Mouse (Mus musculus): ENCODE measurements around the gene Msantd2. TPM values are rescaled to one million over a fixed set of nuclear protein-coding genes. Genes with fewer than 3 reads are reported as not detected.

Gene Msantd2
- polyA plus RNA-seq (2012): 17.6 TPM in 2 replicates

DNA sequence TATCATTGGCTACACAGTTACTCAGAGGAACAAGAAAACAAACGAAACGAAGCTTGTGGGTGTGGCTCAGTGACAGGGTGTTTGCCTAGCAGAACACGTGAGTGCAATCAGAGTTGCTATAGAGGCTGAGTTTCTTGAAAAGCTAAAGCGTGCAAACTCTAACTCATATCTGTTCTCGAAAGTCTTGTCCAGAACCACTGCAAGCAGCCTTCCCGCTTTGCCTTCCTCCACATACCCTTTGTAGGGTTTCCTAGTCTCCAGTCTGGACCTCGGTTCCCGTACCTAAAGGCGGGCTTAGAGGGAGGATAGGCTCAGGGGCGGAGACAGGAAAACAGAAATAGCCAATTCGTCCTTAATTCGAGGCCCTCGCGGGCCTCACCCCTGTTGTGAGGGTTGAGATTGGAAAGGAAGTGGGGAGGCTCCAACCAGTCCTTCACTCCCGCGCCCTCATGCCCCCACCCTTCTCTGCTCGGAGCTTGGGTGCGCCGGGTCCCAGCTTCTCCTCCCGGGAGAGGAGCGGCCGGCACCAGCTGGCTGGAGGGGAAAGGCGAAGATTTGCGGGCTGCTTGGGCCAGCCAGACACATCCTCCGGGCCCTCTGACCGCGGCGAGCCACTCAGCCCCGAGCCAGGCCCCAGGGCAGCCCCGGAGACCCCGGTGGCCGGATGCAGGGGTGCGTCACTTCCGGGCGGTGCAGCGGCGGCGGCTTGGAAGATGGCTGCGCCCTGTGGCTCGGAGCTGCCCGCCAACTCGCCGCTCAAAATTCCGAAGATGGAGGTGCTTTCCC is at the start of gene Msantd2:
Msantd2 (plus strand) TSS at position 709 of the 786 bp plus-strand sequence.

DNA sequence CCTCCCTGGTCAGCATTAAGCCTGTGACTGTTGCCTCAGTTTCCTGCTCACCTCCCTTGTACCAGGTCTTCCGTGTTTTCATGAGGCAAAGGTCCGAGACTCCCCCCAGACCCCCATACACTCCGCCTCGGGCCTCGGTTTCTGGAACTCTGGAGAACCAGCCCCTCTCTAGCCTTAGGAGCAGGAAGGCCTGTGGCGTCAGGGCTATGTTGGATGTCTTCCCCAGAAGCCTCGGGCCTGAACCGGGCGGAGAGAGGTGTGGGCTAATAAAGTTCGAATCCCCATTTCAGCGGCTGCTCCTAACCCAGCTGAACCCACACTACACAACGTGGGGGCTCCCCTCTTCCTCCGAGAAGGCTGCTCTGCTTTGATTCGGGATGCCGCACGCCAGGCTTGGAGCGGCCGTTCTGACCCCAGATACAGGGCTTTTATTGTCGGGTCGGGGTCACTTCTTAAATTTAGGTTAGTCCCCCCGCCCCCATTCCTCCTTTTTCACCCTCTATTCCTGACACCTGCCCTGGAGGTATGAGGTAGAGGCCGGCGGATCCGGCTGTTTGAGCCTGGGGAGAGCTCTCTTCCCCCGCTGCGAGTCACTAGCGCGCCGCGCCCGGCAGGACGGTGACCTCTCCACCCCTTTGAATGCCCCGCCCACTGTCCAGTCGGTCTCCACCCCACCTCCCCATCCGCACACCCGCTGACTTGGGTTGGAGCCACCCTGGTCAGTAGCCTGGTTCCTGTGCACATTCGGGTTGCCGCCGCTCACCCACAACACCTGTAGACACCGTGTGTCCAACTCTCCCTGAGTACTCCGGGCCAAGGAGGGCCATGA is 38.5 kb downstream of the Msantd2 start, which contains the start of gene Esam:
Esam (plus strand) TSS at position 683 of the 829 bp plus-strand sequence.

DNA sequence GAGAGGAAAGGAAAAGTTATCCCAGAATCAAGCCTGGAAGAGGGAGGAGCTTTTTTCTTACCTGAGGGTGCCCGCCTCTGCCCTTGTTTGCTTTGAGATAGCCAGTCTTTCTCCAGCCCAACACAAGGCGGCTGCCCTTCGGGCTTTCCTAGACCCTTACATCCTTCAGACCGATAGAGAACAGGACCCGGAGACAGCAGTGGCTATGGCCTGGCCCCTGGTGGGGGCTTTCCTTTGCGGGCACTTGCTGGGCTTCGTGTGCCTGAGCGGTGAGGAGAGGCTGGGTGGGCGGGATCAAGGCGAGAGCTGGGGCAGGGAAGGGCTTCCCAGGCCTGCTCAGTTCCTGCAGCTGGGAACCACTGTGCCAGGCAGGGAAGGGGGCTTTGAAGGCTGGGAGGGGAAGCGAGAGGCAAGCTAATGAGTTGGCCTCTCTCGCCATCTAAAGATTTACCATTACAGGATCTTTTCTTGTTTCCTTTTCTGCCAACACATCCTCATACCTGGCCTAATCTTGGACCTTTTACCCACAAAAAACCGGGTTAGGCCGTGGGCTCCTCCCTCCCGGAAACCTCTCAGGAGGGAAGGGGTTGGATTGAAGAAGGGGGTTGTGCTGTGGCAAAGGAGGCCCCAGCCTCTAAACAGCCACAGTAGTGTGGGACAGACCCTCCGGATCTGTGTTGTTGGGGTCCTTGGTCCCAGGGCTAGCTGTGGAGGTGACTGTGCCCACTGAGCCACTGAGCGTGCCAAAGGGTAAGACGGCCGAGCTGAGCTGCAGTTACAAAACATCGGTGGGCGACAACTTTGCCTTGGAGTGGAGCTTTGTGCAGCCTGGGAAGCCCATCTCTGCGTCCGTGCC is 50.3 kb downstream of the Msantd2 start, which contains the start of gene Vsig2:
Vsig2 (plus strand) TSS at position 86 of the 856 bp plus-strand sequence.

DNA sequence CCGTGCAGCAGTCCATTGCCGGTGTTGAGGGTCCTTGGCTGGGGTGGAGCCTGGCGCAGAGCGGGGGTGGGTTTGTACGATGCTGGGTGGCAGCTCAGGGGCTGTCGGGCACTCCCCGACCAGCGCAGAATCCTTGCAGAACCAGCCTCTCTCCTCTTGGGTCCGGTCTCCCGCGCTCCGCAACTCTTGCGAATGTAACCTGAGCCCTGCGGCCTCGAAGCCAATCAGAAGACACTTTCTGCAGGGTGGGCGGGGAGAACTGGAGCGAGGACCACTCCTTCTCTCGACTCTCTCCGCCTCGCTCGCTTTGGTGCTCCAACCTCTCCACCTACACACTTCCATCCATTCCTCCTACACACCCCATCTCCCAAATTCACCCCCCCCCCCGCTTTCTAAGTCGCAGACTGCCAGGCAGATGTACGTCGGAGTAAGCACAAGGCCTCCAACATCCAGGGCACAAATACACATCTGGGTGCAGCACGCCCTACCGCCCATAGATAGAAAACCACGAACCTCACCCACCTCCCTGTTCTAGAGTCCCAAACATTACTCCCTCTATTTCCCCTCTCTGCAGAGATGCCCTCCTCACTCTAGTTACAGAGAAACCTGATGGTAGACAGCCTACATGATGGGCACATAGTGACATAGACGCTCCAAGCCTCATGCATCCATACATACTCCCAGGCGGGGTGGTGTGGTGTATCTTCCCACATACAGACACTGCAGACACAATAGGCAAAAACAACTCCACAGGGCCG is 63.6 kb downstream of the Msantd2 start, which contains the start of gene Nrgn:
Nrgn (minus strand) TSS at position 369 of the 758 bp plus-strand sequence.

DNA sequence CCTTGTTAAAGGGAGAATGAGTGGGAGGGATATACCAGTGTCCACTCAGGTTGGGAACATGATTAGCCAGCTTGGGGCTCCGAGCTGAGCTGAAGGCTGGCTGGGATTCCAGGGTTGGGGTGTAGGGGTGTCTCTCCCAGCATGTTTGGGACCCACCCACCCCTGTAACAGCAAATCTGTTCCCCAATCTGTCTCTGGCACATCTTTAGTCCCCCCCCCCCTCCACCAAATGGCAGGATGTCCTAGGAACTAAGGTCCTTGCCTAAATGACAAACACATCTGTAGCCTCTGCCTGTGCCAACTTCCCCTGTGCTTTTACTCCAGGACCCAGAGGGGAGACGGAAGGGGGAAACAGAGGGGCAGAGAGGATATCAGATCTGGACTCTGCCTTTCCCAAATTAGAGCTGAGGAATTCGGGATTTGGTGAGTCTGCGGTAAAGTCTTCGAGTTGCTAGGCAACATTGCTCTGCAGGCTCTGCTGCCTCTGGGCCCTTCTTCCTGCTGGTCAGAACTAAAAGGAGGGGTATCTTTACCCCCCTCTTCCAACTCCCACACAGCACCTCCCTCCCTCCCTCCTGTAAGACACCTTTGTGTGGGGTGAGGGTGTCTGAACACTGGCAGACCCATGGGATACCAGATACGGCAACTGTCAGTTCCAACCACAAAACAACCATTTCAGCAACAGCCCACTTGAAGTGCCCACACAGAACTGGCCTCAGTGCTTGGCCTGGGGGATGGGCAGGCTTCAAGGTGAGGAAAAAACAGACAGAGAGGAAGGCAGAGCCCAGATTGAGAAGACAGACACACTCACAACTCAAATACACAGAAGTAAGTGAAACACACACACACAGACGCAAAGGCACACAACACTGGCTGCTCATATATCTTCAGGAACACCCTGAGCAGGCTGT is 66.0 kb downstream of the Msantd2 start, which contains the start of gene Siae:
Siae (plus strand) TSS at position 861 of the 911 bp plus-strand sequence.

Other genes with a start within 250 kb of the Msantd2 start
- gene Slc37a2, start 233.6 kb upstream of the Msantd2 start, polyA plus RNA-seq (2012): 0.04 and 0.12 TPM in 2 replicates
- 8.4 and 13.5 TPM in 2 replicates for gene Ccdc15, start 140.9 kb upstream of the Msantd2 start, polyA plus RNA-seq (2012)
- 0.03 TPM in 1 of 2 replicates, not detected in the other for gene Hepacam, start 122.0 kb upstream of the Msantd2 start, polyA plus RNA-seq (2012)
- gene Robo4, start 87.4 kb upstream of the Msantd2 start, polyA plus RNA-seq (2012): 1.9 and 3.5 TPM in 2 replicates
- gene Robo3, start 56.1 kb upstream of the Msantd2 start, polyA plus RNA-seq (2012): 37.2 and 53.8 TPM in 2 replicates
- 0.96 and 2.6 TPM in 2 replicates for gene Esam, start 38.8 kb downstream of the Msantd2 start, polyA plus RNA-seq (2012)
- 0.18 TPM in 1 of 2 replicates, not detected in the other for gene Vsig2, start 49.9 kb downstream of the Msantd2 start, polyA plus RNA-seq (2012)
- gene Nrgn, start 63.6 kb downstream of the Msantd2 start, polyA plus RNA-seq (2012): 199 and 354 TPM in 2 replicates
- 0.56 and 0.59 TPM in 2 replicates for gene Siae, start 66.4 kb downstream of the Msantd2 start, polyA plus RNA-seq (2012)
- 4.3 and 4.6 TPM in 2 replicates for gene Spa17, start 124.4 kb downstream of the Msantd2 start, polyA plus RNA-seq (2012)
- gene Tbrg1, start 168.0 kb downstream of the Msantd2 start, polyA plus RNA-seq (2012): 41.9 and 49.5 TPM in 2 replicates
- not detected in 2 replicates for gene Panx3, start 179.9 kb downstream of the Msantd2 start, polyA plus RNA-seq (2012)
- not detected in 2 replicates for gene Olfr160, start 226.9 kb downstream of the Msantd2 start, polyA plus RNA-seq (2012)